Mouse (Mus musculus) lung, adult 2 months (tissue): ENCODE measurements around the gene Krr1.

ENCODE experiments used
- CTCF ChIP-seq: fragments of 200-500 bp; IDR thresholded peaks from 2 replicates; pipeline ENCODE4 v1.5.1; 2011; ENCODE audit warnings: mild to moderate bottlenecking, low read length, control low read depth; ENCODE audit not compliant: insufficient read depth
- POLR2A ChIP-seq: fragments of 200-500 bp; IDR thresholded peaks from 2 replicates; pipeline ENCODE4 v1.6.1; 2011; ENCODE audit warnings: low read depth, mild to moderate bottlenecking, control low read depth, low read length, borderline replicate concordance; ENCODE audit errors: extremely low read depth

- TF ChIP-seq CTCF, result no peak
- TF ChIP-seq POLR2A, result no peak
Measured at GRCm38 (mm10) chr10:111966394-111966793, 6.1 kb upstream of the Krr1 start.
